Mouse (Mus musculus) splenic B cell, adult 2 months (primary cell): Measurements from ENCODE around the gene Tmem107.

Source experiments
- DNase-seq: peaks from one replicate; pipeline ENCODE4 v3.0.0-alpha.2; 2011; ENCODE audit warnings: low read depth, low spot score
- H3K27me3 ChIP-seq: 2 replicates; pipeline ENCODE4 v1.6.1; 2012; ENCODE audit warnings: mild to moderate bottlenecking, low read length, moderate library complexity, mixed read lengths; ENCODE audit not compliant: control insufficient read depth, poor library complexity, insufficient read depth, severe bottlenecking
- H3K36me3 ChIP-seq: 2 replicates; pipeline ENCODE4 v1.6.1; 2012; ENCODE audit warnings: mild to moderate bottlenecking, low read length, moderate library complexity, mixed read lengths; ENCODE audit not compliant: control insufficient read depth, poor library complexity, insufficient read depth, severe bottlenecking

Gene Tmem107

GRCm38 (mm10) chr11:69050748-69051147 is 19.9 kb upstream of the Tmem107 start:
- H3K36me3 ChIP-seq, result no peaks in the 10 kb centered on the region
- DNase-seq, result no peak
- no peaks in the 10 kb centered on the region for H3K27me3 ChIP-seq

DNA sequence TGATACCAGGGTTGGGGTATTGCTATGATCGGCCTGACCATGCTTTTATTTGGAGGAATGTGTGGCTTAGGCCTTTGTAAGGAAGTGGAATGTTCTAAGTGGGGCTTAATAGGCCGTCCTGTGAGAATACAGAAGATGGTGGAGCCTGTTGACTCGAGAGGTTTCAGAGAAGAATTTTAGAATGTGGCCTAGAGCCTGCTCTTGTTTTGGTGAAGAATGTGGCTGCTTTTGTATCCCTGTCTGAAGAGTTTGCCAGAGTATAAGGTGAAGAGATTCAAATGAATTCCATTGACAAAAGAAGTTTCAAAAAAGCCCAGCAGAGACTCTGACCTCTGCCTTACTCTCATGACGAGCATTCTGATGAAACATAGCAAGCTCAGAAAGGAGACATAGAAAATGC is 18.8 kb upstream of the Tmem107 start:
- Histone ChIP-seq H3K36me3 (no peaks in the 10 kb centered on the region), H3K27me3 (no peaks in the 10 kb centered on the region)
- no peak for DNase-seq

DNA sequence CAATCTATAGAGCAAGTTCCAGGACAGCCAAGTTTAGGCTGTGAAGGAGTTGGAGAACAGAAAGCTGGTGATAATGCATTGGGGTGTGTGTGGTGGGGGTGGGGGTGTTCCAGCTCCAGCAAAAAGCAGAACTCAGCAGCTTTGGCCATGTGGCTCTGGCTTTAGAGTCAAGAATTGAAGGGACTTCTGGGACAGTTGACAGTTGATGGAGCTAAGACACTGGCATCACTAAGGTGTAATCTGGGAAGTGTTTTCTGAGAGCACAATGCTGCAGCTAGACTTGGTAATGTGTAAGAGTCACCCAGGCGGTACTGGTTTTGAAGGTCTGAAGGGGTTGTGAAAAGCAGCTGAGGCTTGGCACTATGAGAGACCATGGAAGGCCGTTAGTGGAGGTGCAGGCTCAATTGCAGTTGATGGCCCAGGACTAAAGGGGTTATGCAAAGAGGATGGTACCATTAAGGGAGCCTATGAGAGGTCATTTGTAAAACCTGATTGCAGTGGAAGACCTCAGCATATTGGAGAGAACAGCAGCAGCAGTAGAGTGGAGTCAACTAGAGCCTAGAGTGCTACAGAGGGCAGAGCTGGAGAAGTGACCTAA is 17.7 kb upstream of the Tmem107 start:
- no peaks in the 10 kb centered on the region for H3K27me3 ChIP-seq
- no peak for DNase-seq

DNA sequence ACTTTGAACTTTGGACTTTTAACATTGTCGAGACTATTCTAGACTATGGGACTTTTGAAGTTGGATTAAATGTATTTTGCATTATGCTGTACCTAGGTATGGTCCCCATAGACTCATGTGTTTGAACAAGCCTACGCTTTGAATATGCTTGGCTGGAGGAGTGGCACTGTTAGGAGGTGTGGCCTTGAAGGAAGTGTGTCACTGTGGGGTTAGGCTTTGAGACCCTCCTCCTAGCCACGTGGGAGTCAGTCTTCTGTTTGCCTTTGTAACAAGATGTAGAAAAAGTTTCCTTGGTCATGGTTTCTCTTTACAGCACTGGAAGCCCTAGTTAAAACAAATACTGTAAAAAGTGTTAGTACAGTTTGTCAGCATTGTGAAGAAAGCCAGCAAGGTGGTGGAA is 16.8 kb upstream of the Tmem107 start:
- DNase-seq, result peak; percentile 36
- H3K36me3 ChIP-seq, result no peaks in the 10 kb centered on the region

More for the DNA sequence above, 17.7 kb upstream of the Tmem107 start:
- H3K36me3 ChIP-seq, result no peaks in the 10 kb centered on the region

GRCm38 (mm10) chr11:69058265-69058664 is 12.3 kb upstream of the Tmem107 start:
- DNase-seq, result no peak
- Histone ChIP-seq H3K27me3 (no peaks in the 10 kb centered on the region), H3K36me3 (no peaks in the 10 kb centered on the region)

More for the DNA sequence above, 16.8 kb upstream of the Tmem107 start:
- H3K27me3 ChIP-seq, result no peaks in the 10 kb centered on the region

- DNase-seq, result peak; percentile 24
- H3K36me3 ChIP-seq, result no peaks in the 10 kb centered on the region
These were observed 11.8 kb upstream of the Tmem107 start for GRCm38 (mm10) chr11:69058729-69059356.

DNA sequence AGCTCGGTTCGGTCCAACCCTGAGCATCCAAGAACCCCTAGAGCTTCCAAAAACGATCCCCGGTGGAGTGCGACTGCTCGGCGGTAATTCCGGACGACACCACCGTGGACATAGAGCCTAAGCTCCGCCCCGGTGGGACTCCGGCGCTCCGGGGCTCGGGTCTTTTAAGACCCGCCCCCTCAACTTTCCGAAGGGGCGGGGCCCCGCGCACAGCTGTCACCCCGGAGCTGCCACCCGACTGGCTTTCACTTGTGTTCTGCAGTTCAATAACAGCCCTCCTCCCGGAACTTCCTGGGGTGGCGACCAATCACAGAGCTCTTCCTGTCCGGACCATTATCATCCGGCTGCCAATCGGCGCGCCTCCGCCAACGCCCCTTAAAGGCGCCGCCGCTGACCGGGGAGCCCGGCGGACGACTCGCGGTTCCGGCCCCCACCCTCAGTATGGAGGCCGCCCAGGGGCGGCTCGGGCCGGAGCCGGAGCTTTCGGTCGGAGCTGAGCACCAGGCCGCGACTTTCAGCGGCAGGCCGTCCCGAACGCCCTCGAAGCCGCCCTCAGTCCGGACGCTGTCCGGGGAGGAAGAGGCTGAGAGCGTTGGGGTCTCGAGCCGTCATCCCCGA is 11.1 kb upstream of the Tmem107 start, which contains the start of gene Borcs6:
Borcs6 (plus strand) TSS at position 361 of the 618 bp plus-strand sequence.
- Histone ChIP-seq H3K27me3 (no peaks in the 10 kb centered on the region), H3K36me3 (no peaks in the 10 kb centered on the region)
- DNase-seq, result peak; percentile 97

More at GRCm38 (mm10) chr11:69058729-69059356, 11.8 kb upstream of the Tmem107 start:
- H3K27me3 ChIP-seq, result no peaks in the 10 kb centered on the region

GRCm38 (mm10) chr11:69059975-69060411 is 10.6 kb upstream of the Tmem107 start:
- DNase-seq, result peak; percentile 53
- Histone ChIP-seq H3K36me3 (no peaks in the 10 kb centered on the region), H3K27me3 (no peaks in the 10 kb centered on the region)

DNA sequence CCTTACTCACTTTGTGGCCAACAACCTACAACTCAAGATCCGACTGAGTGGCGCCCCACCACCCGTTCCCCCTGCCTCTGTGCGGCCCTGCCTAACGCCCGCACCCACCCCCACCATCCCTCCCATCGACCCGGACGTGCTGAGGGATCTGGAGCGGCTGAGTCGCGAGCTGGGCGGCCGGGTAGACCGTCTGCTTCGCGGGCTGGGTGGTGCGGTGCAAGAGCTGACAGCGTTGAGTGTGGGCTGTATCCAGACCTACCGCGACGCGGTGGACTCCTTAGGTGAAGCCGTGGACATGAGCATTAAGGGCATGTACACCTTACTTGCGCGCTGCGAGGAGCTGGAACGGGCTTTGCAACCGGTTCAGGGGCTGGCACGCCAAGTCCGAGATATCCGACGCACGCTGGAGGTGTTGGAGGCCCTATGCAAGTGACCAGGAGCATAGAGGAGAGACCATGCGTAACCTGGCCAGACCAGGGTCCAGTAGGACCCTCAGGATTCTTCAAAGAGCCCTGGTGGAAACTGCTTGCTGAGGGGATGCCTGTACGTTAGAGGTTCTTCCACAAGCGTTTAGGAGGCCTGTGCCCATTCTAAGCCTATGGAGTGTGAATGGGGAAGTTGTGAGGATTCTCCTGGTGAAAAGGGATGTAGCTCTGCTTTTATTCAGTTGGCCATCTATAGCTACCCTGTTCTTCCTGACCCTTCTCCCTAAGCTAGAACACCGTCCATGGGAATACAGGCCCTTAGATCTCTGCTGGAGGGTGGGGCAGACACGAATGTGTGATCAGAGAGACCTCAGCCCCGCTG is 10.0 kb upstream of the Tmem107 start:
- peak; percentile 36 for DNase-seq
- no peaks in the 10 kb centered on the region for H3K27me3 ChIP-seq
- no peaks in the 10 kb centered on the region for H3K36me3 ChIP-seq

DNA sequence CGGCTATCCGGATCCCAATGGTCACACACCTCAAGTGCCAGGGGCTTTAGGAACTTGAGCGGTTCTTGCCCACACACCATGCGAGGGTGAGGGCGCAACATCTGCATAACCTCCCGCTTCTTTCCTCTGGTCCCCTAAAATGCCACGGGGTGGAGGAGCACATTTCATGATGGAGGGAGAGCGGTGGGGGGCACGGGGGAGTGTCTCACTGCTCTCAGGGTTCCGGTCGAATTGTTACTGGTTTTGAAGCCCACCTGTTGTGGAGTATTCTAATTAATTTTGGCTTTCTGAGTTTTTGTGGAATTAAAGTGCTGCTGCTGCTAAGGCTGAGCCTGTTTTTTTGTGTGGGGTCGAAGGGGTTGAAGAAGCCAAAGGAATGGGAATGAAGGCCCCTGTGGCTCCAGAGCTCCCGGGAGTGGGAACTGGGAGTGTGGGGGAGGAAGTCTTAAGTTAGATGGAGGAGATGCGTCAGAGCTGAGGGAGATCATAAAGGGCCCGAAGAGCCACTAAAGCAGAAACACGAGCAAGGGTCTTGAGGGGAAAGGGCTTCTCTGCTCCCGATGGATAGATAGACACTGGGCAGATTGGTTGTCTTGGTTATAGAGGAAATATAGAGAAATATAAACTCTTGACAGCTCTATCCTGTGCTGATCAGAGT is 9.2 kb upstream of the Tmem107 start:
- Histone ChIP-seq H3K36me3 (no peaks in the 10 kb centered on the region), H3K27me3 (no peaks in the 10 kb centered on the region)
- DNase-seq, result no peak

DNA sequence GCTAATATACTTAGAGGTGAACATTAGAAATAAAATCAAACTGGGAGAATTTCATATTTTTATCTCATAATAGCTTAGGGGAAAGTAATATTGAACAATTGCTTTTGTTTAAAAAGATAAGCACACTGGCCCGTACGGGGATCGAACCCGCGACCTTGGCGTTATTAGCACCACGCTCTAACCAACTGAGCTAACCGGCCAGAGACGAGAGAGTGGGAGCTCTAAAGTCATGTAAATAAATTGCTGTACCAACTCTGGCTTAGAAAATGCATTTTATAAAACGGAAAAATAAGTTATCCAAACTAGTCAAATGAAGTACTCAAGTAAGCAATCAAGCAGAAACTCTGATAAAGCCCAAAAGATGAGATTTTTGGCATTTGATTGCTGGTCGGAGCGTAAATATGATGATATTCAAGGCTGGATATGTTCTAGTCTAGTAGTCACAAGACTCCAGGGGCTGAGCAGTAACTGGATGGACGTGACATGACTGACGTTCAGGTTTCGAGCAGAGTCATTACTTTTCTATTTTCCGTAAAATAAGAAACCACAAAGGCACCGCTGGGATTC is 8.3 kb upstream of the Tmem107 start:
- Histone ChIP-seq H3K27me3 (no peaks in the 10 kb centered on the region), H3K36me3 (no peaks in the 10 kb centered on the region)
- DNase-seq, result peak; percentile 88

DNA sequence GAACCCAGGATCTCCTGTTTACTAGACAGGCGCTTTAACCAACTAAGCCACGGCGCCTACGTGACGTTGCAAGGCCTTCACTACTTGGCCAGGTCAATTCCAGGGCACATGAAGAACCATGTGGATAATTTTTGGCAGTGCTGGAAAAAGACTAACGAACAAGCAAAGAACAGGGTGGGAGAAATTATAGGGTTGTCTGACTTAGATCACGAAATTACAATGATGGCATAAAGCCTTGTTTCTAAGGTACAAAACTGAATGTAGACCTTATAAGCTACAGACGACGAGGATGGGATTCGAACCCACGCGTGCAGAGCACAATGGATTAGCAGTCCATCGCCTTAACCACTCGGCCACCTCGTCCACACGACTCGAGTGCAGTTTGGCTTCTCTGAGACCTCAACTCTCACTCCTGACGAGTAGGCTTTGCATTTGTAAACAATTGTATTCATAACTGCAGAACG is 7.8 kb upstream of the Tmem107 start:
- no peaks in the 10 kb centered on the region for H3K27me3 ChIP-seq
- peak; percentile 97 for DNase-seq

DNA sequence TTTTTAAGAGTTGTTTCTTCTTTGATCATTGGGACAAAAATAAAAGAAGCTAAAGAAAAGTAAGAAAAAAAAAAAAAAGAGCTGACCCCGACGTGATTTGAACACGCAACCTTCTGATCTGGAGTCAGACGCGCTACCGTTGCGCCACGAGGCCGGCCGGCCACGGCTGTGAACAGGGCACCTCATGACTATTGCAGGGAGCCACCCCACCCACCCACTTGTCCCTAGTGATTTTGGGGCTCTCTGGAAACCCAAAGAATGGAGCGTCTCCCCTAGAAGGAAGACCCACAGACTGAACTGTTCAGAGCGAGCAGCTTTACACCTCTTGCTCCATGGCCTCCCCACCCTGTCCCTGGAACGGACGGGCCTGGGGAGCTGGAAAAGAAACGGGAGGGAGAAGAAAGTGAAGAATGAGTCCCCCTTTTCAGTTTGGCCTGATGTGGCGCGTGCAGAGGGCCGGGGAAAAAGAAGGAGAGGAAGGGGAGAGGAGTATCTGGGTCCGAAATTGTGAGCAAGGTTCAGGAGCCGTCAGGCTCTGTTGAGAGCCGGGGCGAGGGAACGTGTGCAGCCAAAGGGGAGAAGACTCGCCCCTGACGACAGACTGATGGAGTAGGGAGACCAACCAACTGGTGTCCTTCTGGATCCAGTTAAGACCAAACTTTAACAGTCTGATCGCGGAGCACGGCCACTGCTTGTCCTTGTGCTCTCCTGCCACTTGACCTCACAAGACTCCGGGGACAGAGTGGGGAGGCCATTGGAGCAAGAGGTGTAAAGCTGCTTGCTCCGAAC is 7.0 kb upstream of the Tmem107 start:
- Histone ChIP-seq H3K27me3 (no peaks in the 10 kb centered on the region), H3K36me3 (no peaks in the 10 kb centered on the region)
- DNase-seq, result peak; percentile 91

More for the DNA sequence above, 7.8 kb upstream of the Tmem107 start:
- H3K36me3 ChIP-seq, result no peaks in the 10 kb centered on the region
